Mouse (Mus musculus) midbrain, embryonic 13.5 days (tissue): ENCODE measurements around the gene Spata7. TPM values are rescaled to one million over a fixed set of nuclear protein-coding genes. Genes with fewer than 3 reads are reported as not detected.

ENCODE experiments used
- ATAC-seq: fragments of 200-750 bp; cut with Nextera tagmentation; 2 replicates; pipeline ENCODE4 v1.8.0; 2017; ENCODE audit warnings: mild to moderate bottlenecking, moderate TSS enrichment, moderate library complexity
- H3K27ac ChIP-seq: fragments of 300-500 bp; sonication (generic); 2 replicates; pipeline ENCODE4 v1.5.1; 2015; ENCODE audit warnings: inconsistent platforms, mild to moderate bottlenecking, moderate library complexity
- H3K27me3 ChIP-seq: fragments of 300-500 bp; sonication (generic); 2 replicates; pipeline ENCODE4 v1.6.1; 2015; ENCODE audit warnings: mild to moderate bottlenecking, inconsistent platforms
- H3K36me3 ChIP-seq: fragments of 300-500 bp; sonication (generic); 2 replicates; pipeline ENCODE4 v1.6.1; 2015; ENCODE audit warnings: mild to moderate bottlenecking, inconsistent platforms
- H3K4me1 ChIP-seq: fragments of 300-500 bp; sonication (generic); replicated peaks from 2 replicates; pipeline ENCODE4 v1.6.1; 2015; ENCODE audit warnings: inconsistent platforms
- H3K4me2 ChIP-seq: fragments of 300-500 bp; sonication (generic); replicated peaks from 2 replicates; pipeline ENCODE4 v1.6.1; 2015; ENCODE audit warnings: moderate library complexity, mild to moderate bottlenecking, inconsistent platforms
- H3K4me3 ChIP-seq: fragments of 300-500 bp; sonication (generic); replicated peaks from 2 replicates; pipeline ENCODE4 v1.5.1; 2015; ENCODE audit warnings: mild to moderate bottlenecking, inconsistent platforms
- H3K9ac ChIP-seq: fragments of 300-500 bp; sonication (generic); replicated peaks from 2 replicates; pipeline ENCODE4 v1.6.1; 2015; ENCODE audit warnings: mild to moderate bottlenecking, inconsistent platforms
- H3K9me3 ChIP-seq: fragments of 300-500 bp; sonication (generic); 2 replicates; pipeline ENCODE4 v1.6.1; 2016; ENCODE audit warnings: mild to moderate bottlenecking, inconsistent platforms
- WGBS: fragments of 180-500 bp; shearing (Covaris S2); methylation state at CpG from one replicate; pipeline ENCODE4 v1.1.7; 2015; 5-methylcytosine and 5-hydroxymethylcytosine counted together
- polyA plus RNA-seq: library from polyadenylated mRNA; unstranded; fragments of >200 nt; fragmentation: Nextera tagmentation; extraction: Ambion mirVana; gene quantifications from 2 replicates; pipeline ENCODE4 v1.2.1, GENCODE M21; 2015

Gene Spata7
- polyA plus RNA-seq: 29.9 and 31.9 TPM in 2 replicates

DNA sequence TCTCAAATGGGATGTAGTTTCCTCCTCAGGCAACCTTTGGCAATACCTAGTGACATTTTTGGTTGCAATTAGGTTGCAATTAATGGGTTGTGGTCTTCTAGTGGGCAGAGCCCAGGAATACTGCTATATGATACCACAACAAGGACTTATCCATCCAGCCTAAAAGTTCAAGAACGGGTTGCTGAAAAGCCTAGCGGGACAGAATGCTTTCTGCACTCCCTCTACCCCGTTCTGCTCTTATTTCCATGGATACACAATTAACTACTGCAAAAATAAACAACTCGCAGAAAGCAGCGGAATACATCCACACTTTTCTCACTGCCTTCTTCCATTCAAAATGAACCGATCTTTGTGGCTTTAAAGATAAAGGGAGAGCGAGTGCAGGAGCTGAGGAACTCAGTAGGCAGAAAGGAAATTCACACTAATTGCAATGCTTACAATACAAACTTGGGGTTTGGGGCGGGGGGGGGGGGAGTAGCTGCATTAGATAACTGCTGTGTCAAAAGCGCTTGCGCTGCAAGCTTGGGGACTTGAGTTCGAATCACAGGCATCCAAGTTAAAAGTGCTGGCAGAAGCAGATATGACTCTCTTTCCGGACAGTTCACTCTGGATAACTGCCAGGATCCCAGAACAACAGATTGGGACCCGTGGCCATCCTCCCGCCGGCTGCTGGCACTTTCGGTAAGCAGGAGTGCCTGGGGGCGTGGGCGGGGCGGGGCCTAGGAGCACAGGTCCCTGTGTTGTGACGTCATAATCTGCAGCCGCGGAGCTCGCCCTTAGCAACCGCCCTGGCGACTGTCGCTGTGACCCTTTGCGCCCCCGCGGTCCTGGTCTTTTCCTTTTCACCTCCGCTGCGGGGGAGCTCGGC lies at the start of gene Spata7:
Spata7 (plus strand) TSS at position 766 of the 868 bp plus-strand sequence.
- 5% methylated on average over 32 of the region's 32 CpGs for WGBS
- Histone ChIP-seq H3K4me2 (peak within 1 kb of the TSS; percentile 73), H3K27me3 (no peaks in the 10 kb centered on the region), H3K36me3 (peaks cover 6% of the 10 kb centered on the region), H3K4me1 (peaks cover 17% of the 10 kb centered on the region), H3K27ac (peak within 1 kb of the TSS; percentile 60), H3K4me3 (peak within 1 kb of the TSS; percentile 83), H3K9ac (peak within 1 kb of the TSS; percentile 82), H3K9me3 (peaks cover 3% of the 10 kb centered on the region; the same call in 1 of the 2 replicates)
- ATAC-seq: peak; percentile 93

DNA sequence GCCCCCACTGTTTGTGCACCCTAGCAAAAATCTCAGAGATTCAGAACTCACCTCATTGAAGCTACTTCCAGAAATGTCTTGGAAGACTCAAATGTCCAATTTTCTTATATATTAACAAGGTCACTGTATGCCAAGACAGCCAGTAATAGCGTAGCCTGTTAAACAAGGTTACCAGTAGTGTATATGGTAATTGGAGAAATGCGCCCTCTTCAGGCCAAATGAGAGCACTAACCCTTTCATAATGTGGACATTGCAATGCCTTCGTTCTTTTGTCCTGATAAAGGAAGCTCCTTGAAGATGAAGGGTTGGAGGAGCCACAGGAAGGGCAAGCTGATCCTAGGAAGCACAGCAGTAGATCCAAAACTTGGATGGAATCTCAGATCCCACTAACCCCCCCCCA lies 42.7 kb upstream of the Spata7 start:
- 37% methylated on average over 3 of the region's 3 CpGs for WGBS
- H3K4me3 ChIP-seq: no peak overlapping the region
- no peak overlapping the region for H3K27ac ChIP-seq
- peaks cover 3% of the 10 kb centered on the region; the same call in 1 of the 2 replicates for H3K4me1 ChIP-seq
- no peak overlapping the region for H3K9ac ChIP-seq
- no peaks in the 10 kb centered on the region for H3K9me3 ChIP-seq
- H3K36me3 ChIP-seq: no peaks in the 10 kb centered on the region
- no peaks in the 10 kb centered on the region for H3K27me3 ChIP-seq
- no peak for ATAC-seq
- no peak overlapping the region for H3K4me2 ChIP-seq

- ATAC-seq: no peak
- WGBS: 81% methylated on average over 6 of the region's 6 CpGs
- H3K27ac ChIP-seq: no peak overlapping the region
These were observed 39.4 kb upstream of the Spata7 start for GRCm38 (mm10) chr12:98588573-98588972.

DNA sequence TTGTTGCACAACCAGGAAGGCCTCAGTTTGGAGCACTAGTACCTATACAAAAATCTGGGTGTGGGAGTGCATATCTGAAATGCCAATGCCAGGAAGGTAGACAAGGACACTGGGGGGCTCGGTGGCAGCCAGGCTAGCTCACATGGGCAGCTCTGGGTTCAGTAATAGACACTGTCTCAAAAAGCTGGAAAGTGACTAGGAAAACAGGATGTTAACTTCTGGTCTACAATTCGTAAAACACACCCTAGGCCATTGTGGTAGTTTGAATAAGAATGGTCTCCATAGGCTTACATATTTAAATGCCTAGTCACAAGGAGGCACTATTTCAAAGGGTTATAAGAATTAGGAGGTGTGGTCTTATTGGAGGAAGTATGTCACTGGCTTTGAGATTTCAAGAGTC lies 36.9 kb upstream of the Spata7 start:
- Histone ChIP-seq H3K27ac (no peak overlapping the region), H3K36me3 (no peaks in the 10 kb centered on the region), H3K9me3 (peaks cover 14% of the 10 kb centered on the region), H3K9ac (no peak overlapping the region), H3K27me3 (no peaks in the 10 kb centered on the region), H3K4me2 (no peak overlapping the region), H3K4me3 (no peak overlapping the region), H3K4me1 (peaks cover 3% of the 10 kb centered on the region; the same call in 1 of the 2 replicates)
- WGBS: 90% methylated on average over 2 of the region's 2 CpGs
- ATAC-seq: no peak

More at GRCm38 (mm10) chr12:98588573-98588972, 39.4 kb upstream of the Spata7 start:
- Histone ChIP-seq H3K27me3 (no peaks in the 10 kb centered on the region), H3K4me3 (no peak overlapping the region), H3K36me3 (no peaks in the 10 kb centered on the region), H3K9me3 (peaks cover 14% of the 10 kb centered on the region), H3K4me2 (no peak overlapping the region), H3K9ac (no peak overlapping the region), H3K4me1 (peaks cover 3% of the 10 kb centered on the region; the same call in 1 of the 2 replicates)

DNA sequence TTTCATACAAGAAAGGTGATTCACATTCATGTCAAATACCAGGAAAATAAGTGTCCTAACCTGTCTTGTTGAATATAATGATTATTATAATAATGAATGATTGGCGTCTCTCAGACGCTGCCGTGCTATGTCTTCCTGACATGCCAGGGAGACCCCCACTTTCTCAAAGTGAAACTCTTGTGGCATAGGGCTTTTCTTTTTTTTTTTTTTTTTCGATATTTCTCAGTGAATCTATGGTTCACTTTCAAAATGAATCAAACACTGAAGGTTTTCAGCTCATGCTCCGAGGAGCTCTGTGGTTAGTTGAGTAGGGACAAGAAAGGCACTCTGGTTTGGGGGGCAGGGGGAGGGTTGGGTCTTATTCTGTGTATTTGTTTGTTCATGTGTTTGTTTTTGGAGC lies 27.1 kb upstream of the Spata7 start:
- Histone ChIP-seq H3K36me3 (no peaks in the 10 kb centered on the region), H3K27ac (no peak overlapping the region), H3K4me3 (no peak overlapping the region), H3K9ac (no peak overlapping the region), H3K9me3 (0 out of 2 replicates have a peak, but pooled peaks cover 3% of the 10 kb centered on the region), H3K27me3 (no peaks in the 10 kb centered on the region), H3K4me1 (peaks cover 3% of the 10 kb centered on the region; the same call in 1 of the 2 replicates), H3K4me2 (no peak overlapping the region)
- 90% methylated on average over 5 of the region's 5 CpGs for WGBS
- no peak for ATAC-seq

GRCm38 (mm10) chr12:98602114-98602513 lies 25.8 kb upstream of the Spata7 start:
- Histone ChIP-seq H3K4me3 (no peak overlapping the region), H3K4me1 (peaks cover 3% of the 10 kb centered on the region; the same call in 1 of the 2 replicates), H3K4me2 (no peak overlapping the region), H3K9me3 (0 out of 2 replicates have a peak, but pooled peaks cover 3% of the 10 kb centered on the region), H3K27me3 (no peaks in the 10 kb centered on the region), H3K36me3 (no peaks in the 10 kb centered on the region), H3K27ac (no peak overlapping the region), H3K9ac (no peak overlapping the region)
- ATAC-seq: no peak
- WGBS: 42% methylated on average over 6 of the region's 6 CpGs

GRCm38 (mm10) chr12:98605264-98605663 lies 22.7 kb upstream of the Spata7 start:
- no peak overlapping the region for H3K4me2 ChIP-seq
- no peak overlapping the region for H3K9ac ChIP-seq
- H3K36me3 ChIP-seq: no peaks in the 10 kb centered on the region
- no peak overlapping the region for H3K27ac ChIP-seq
- peaks cover 3% of the 10 kb centered on the region; the same call in 1 of the 2 replicates for H3K4me1 ChIP-seq
- H3K27me3 ChIP-seq: no peaks in the 10 kb centered on the region
- no peaks in the 10 kb centered on the region for H3K9me3 ChIP-seq
- 90% methylated on average over 1 of the region's 1 CpGs for WGBS
- ATAC-seq: no peak
- H3K4me3 ChIP-seq: no peak overlapping the region

- Histone ChIP-seq H3K9ac (no peak overlapping the region), H3K27me3 (no peaks in the 10 kb centered on the region), H3K4me2 (no peak overlapping the region), H3K9me3 (no peaks in the 10 kb centered on the region), H3K36me3 (no peaks in the 10 kb centered on the region), H3K4me1 (no peaks in the 10 kb centered on the region; the same call in 1 of the 2 replicates), H3K4me3 (no peak overlapping the region), H3K27ac (no peak overlapping the region)
- ATAC-seq: no peak
- WGBS: 68% methylated on average over 5 of the region's 5 CpGs
These were observed 21.2 kb upstream of the Spata7 start for GRCm38 (mm10) chr12:98606595-98607290.

DNA sequence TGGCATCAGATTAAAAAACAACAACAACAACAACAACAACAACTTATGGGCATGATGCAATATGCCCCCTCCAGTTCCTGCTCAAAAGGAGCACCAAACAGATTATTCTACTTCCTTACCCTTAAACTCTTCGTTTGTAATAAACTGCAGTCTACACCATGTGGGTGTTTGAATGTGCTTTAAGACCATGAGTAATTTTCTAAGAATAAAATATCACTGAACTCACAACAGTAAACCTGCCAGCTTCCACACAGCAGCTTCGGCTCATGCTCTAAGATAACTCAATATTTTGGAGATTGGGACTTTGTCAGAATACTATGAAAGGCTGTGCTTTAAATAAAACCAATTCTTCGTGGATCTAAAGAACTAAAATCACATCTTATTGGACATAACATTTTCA lies 17.6 kb upstream of the Spata7 start:
- H3K4me3 ChIP-seq: no peak overlapping the region
- H3K9ac ChIP-seq: no peak overlapping the region
- no peaks in the 10 kb centered on the region for H3K27me3 ChIP-seq
- ATAC-seq: no peak
- no peaks in the 10 kb centered on the region for H3K36me3 ChIP-seq
- no peaks in the 10 kb centered on the region for H3K4me1 ChIP-seq
- no peak overlapping the region for H3K27ac ChIP-seq
- no peaks in the 10 kb centered on the region for H3K9me3 ChIP-seq
- WGBS: 76% methylated on average over 3 of the region's 3 CpGs
- no peak overlapping the region for H3K4me2 ChIP-seq

DNA sequence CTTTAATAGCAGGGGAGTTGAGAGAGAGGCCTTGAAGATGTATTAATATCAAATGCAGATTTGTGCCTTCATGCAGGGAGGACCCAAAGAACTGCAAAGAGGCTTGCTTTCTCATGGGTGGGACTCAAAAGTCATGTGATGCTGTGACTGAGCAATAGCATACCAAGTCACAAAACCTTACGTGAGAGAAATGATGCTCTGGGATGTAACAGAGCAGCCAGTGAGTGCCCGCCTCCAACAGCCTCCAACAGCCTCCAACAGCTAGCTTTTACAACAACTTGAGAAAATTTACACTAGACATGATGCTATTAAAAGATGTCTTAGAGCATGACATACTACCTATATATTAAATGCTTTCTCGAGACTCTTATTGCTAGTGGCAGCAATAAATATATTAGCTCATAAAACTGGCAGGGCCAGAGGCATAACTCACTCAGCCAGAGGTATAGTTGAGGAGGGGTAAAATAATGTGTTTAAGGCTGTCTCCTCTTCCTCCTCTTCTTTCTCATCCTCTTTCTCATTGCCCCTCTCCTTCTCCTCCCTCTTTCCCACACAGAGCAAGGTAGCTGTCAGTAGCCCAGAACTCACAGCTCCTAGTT lies 12.9 kb upstream of the Spata7 start:
- Histone ChIP-seq H3K9me3 (no peaks in the 10 kb centered on the region), H3K9ac (no peak overlapping the region), H3K4me3 (no peak overlapping the region), H3K4me1 (peaks cover 2% of the 10 kb centered on the region), H3K36me3 (no peaks in the 10 kb centered on the region), H3K27me3 (no peaks in the 10 kb centered on the region), H3K27ac (no peak overlapping the region), H3K4me2 (no peak overlapping the region)
- ATAC-seq: no peak
- 85% methylated on average over 3 of the region's 3 CpGs for WGBS

DNA sequence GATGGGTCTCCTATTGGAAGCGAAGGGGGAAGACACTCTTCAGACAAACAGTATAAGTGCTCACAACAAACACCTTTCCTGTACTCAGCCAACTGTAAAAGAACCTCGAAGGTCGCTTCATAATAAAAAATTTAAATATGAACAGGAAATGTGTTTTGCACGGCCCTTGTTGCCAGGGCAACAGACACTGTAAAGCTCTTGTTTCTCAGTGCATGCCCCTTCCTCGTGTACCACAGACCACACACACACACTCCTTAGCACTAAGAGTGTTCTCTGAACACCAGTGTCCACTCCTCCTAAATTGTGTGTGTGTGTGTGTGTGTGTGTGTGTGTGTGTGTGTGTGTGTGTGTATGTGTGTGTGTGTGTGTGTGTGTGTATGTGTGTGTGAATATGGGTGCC lies 12.2 kb upstream of the Spata7 start:
- H3K4me2 ChIP-seq: no peak overlapping the region
- peaks cover 2% of the 10 kb centered on the region for H3K4me1 ChIP-seq
- H3K27ac ChIP-seq: no peak overlapping the region
- H3K27me3 ChIP-seq: no peaks in the 10 kb centered on the region
- 0 out of 2 replicates have a peak, but pooled peaks have one; percentile 58 for ATAC-seq
- H3K4me3 ChIP-seq: no peak overlapping the region
- H3K9me3 ChIP-seq: no peaks in the 10 kb centered on the region
- WGBS: 40% methylated on average over 5 of the region's 5 CpGs
- no peak overlapping the region for H3K9ac ChIP-seq
- no peaks in the 10 kb centered on the region for H3K36me3 ChIP-seq

- H3K9me3 ChIP-seq: no peaks in the 10 kb centered on the region
- H3K4me2 ChIP-seq: no peak overlapping the region
- no peak overlapping the region for H3K4me3 ChIP-seq
- H3K4me1 ChIP-seq: peaks cover 2% of the 10 kb centered on the region
- no peak overlapping the region for H3K27ac ChIP-seq
- 64% methylated on average over 2 of the region's 2 CpGs for WGBS
- no peak overlapping the region for H3K9ac ChIP-seq
- no peak for ATAC-seq
- no peaks in the 10 kb centered on the region for H3K36me3 ChIP-seq
- no peaks in the 10 kb centered on the region for H3K27me3 ChIP-seq
These were observed 8.5 kb upstream of the Spata7 start for GRCm38 (mm10) chr12:98619496-98619895.
